Mouse (Mus musculus) CH12.LX (cell line): ENCODE results near the gene Selenov.

ENCODE experiments used
- E2F4 ChIP-seq: IDR thresholded peaks from 2 replicates; pipeline ENCODE4 v1.6.1; 2011; ENCODE audit warnings: low read depth, low read length, improper control_type of control experiment; ENCODE audit not compliant: insufficient replicate concordance
- GABPA ChIP-seq: IDR thresholded peaks from 2 replicates; pipeline ENCODE4 v1.6.1; 2012; ENCODE audit warnings: low read depth, low read length, improper control_type of control experiment, inconsistent platforms; ENCODE audit not compliant: insufficient replicate concordance
- MAX ChIP-seq: IDR thresholded peaks from 2 replicates; pipeline ENCODE4 v1.6.1; 2011; ENCODE audit warnings: low read length, improper control_type of control experiment
- MEF2A ChIP-seq: IDR thresholded peaks from 2 replicates; pipeline ENCODE4 v1.6.1; 2014; ENCODE audit warnings: low read depth, mild to moderate bottlenecking, inconsistent platforms, low read length, improper control_type of control experiment, borderline replicate concordance
- POLR2A ChIP-seq: IDR thresholded peaks from 2 replicates; pipeline ENCODE4 v1.6.1; 2011; ENCODE audit warnings: low read depth, mild to moderate bottlenecking, improper control_type of control experiment, low read length
- RCOR1 ChIP-seq: conservative IDR thresholded peaks from 2 replicates; pipeline ENCODE4 v1.6.1; 2012; ENCODE audit warnings: low read depth, mild to moderate bottlenecking, inconsistent platforms, low read length, improper control_type of control experiment

DNA sequence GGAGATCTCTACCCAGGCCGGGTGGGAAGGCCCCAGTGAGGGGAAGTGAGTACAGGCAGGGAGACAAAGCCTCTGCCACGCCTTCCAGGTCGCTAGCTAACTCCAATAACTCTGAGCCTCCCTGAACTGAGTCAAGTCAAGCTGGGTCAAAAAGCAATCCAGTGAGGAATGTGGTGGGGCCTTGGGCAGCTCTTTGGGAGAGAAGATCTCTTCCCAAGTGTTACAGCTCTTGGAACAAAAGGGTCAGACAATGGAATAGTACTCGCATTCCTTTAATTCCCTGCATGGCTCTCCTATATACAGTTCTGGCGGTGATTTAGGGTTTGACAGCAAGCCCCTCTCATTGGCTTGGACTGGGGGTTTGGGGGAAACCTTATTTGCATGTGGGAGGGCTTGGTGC is 28.1 kb downstream of the Selenov start:
- TF ChIP-seq POLR2A (no peak), MAX (no peak), GABPA (no peak), MEF2A (no peak), E2F4 (no peak), RCOR1 (no peak)
